Mouse (Mus musculus): Measurements from ENCODE around the gene Fam72a. TPM values are rescaled to one million over a fixed set of nuclear protein-coding genes. Genes with fewer than 3 reads are reported as not detected.

Fam72a gene
- polyA plus RNA-seq, 1 experiment from 2014 or later = 1.8 TPM

DNA sequence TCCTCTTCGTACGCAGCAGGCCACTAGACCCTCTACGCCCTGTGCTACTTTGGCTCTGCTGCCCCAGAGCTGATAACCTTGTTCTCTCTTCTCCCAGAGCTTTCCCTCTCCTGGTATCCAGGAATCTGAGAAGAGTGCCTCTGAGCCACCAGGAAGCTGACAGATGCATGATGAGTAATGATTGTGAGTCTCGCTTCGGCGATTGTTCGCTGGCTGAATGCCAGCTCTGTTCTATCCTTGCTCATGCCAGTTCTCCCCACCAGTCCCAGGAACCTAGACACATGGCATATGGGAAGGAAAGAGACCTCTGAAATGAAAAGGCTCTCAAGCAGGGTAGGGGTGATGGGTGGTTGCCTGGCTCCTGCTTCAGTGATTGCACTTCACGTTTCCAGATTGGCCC is 59.1 kb downstream of the Fam72a start:
- Histone ChIP-seq H3K9ac (replicated peaks; ENCODE audit: low read length) (no peak overlapping the region), H3K27ac (replicated peaks; ENCODE audit: low read depth, low read length) (no peak overlapping the region), H3K9me3 (ENCODE audit: control insufficient read depth, low read length) (no peaks in the 10 kb centered on the region), H3K4me1 (ENCODE audit: control insufficient read depth, insufficient read depth, low read length) (no peaks in the 10 kb centered on the region), H3K27me3 (ENCODE audit: control insufficient read depth, insufficient read depth, low read length) (no peaks in the 10 kb centered on the region), H3K4me2 (ENCODE audit: low read length) (no peak overlapping the region), H3K4me3 (replicated peaks; ENCODE audit: low read depth, low read length) (no peak overlapping the region), H3K36me3 (ENCODE audit: control insufficient read depth, insufficient read depth, low read length) (no peaks in the 10 kb centered on the region)
- peak; percentile 35 for DNase-seq
- 87% methylated on average over 8 of the region's 8 CpGs for WGBS
- ATAC-seq (ENCODE audit: low FRiP score, low TSS enrichment) = no peak

Small RNA genes lying within 50 kb of the gene (microRNA-seq; reads per million reads assigned to microRNA genes)
- not detected for gene Gm24273

Other genes starting within 250 kb of the Fam72a start
- gene Ikbke, start 248.3 kb upstream of the Fam72a start, polyA plus RNA-seq (2014; fragmentation: Nextera tagmentation; extraction: Ambion mirVana) = 0.22 and 0.87 TPM in 2 replicates
- 28.6 and 30.8 TPM in 2 replicates for gene Srgap2, start 551 bp upstream of the Fam72a start, polyA plus RNA-seq (2014; fragmentation: Nextera tagmentation; extraction: Ambion mirVana)
- not detected in 2 replicates for gene Avpr1b, start 71.3 kb downstream of the Fam72a start, polyA plus RNA-seq (2014; fragmentation: Nextera tagmentation; extraction: Ambion mirVana)
- not detected in 2 replicates for gene Ctse, start 110.4 kb downstream of the Fam72a start, polyA plus RNA-seq (2014; fragmentation: Nextera tagmentation; extraction: Ambion mirVana)
- 0.12 and 1.6 TPM in 2 replicates for gene Rab7b, start 160.8 kb downstream of the Fam72a start, polyA plus RNA-seq (2014; fragmentation: Nextera tagmentation; extraction: Ambion mirVana)
- 0.04 and 0.13 TPM in 2 replicates for gene Slc26a9, start 216.1 kb downstream of the Fam72a start, polyA plus RNA-seq (2014; fragmentation: Nextera tagmentation; extraction: Ambion mirVana)

All from midbrain, embryonic 14.5 days (tissue).